Comparison of ENCODE assay signal across 17 mouse cellular contexts in the genomic region with DNA sequence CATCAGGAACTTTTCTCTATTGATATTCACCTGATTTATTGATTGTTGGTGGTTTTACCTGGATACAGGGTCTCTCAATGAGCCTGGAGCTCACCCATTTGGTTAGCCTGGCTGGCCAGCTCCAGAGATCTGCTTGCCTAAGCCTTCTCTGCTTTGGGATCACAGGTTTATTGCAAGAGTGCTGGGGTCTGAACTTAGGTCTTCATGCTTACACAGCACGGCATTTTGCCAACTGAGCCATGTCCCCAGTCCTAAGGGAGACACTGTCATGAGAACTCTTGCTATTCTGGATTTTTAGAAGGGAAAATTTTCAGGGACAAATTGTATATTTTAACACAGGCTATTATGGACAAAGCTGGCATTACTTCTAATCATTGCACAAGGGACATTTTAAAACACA. TPM values are rescaled to one million over a fixed set of nuclear protein-coding genes. Genes with fewer than 3 reads are reported as not detected.
"Had no signal": no experiment of that assay in that cellular context is flagged by ENCODE, and none has a peak within 500 bp of the region (broad histone marks: within the 10 kb centered on the region; RNA-seq: fewer than 3 reads in every experiment).

No protein-coding gene starts in this region.

- DNase-seq: layer of hippocampus, postnatal 36 days; liver, embryonic 13.5 days; lung, adult 2 months; lung, postnatal 14 days; lung, postnatal 4 days; retina, postnatal 1 day; right cerebral cortex, postnatal 25 days; thymus, adult 18-20 months; thymus, postnatal 4 days had no signal

- H3K9ac ChIP-seq: liver, embryonic 13.5 days; midbrain, embryonic 12.5 days; midbrain, embryonic 15.5 days; neural tube, embryonic 13.5 days had no signal

- H3K4me2 ChIP-seq: liver, embryonic 13.5 days; midbrain, embryonic 12.5 days; midbrain, embryonic 15.5 days; neural tube, embryonic 13.5 days had no signal

- H3K27me3 ChIP-seq: liver, embryonic 13.5 days; midbrain, embryonic 12.5 days; midbrain, embryonic 15.5 days; neural tube, embryonic 13.5 days had no signal

- ATAC-seq: intestine, postnatal 0 days; midbrain, embryonic 15.5 days had no signal

- H3K36me3 ChIP-seq: liver, embryonic 13.5 days; midbrain, embryonic 12.5 days; midbrain, embryonic 15.5 days; neural tube, embryonic 13.5 days had no signal

- H3K9me3 ChIP-seq: liver, embryonic 13.5 days; midbrain, embryonic 12.5 days; midbrain, embryonic 15.5 days; neural tube, embryonic 13.5 days had no signal

- H3K27ac ChIP-seq: left cerebral cortex, adult 2 months; liver, embryonic 13.5 days; midbrain, embryonic 12.5 days; midbrain, embryonic 15.5 days; neural tube, embryonic 13.5 days had no signal

- H3K4me3 ChIP-seq: left cerebral cortex, adult 2 months; liver, embryonic 13.5 days; midbrain, embryonic 12.5 days; midbrain, embryonic 15.5 days; myocyte; neural tube, embryonic 13.5 days had no signal

- H3K4me1 ChIP-seq: liver, embryonic 13.5 days; midbrain, embryonic 12.5 days; midbrain, embryonic 15.5 days; neural tube, embryonic 13.5 days had no signal

RNA-seq across cellular contexts. Expression of a gene that starts 56.7 kb away (rescaled TPM):
- polyA plus RNA-seq: liver, adult 2 months; lung, adult 2 months; myocyte; testis, adult 2 months had no signal
